Mouse (Mus musculus) G1E (cell line): ENCODE measurements around the gene Kcng4. TPM values are rescaled to one million over a fixed set of nuclear protein-coding genes. Genes with fewer than 3 reads are reported as not detected.

Experiments used
- ATAC-seq: 2 replicates; pipeline ENCODE4 v1.8.0; 2016; ENCODE audit warnings: mild to moderate bottlenecking; ENCODE audit not compliant: insufficient number of reproducible peaks, poor library complexity, low FRiP score, severe bottlenecking; ENCODE audit errors: extremely low read depth
- DNase-seq: peaks from one replicate; pipeline ENCODE4 v3.0.0; 2012; ENCODE audit warnings: low spot score
- H3K27me3 ChIP-seq: 2 replicates; pipeline ENCODE4 v1.6.1; 2012; ENCODE audit warnings: mild to moderate bottlenecking, low read length, inconsistent platforms; ENCODE audit not compliant: insufficient read depth
- H3K36me3 ChIP-seq: replicated peaks from 2 replicates; pipeline ENCODE3; 2012; ENCODE audit warnings: mild to moderate bottlenecking, inconsistent platforms
- H3K4me1 ChIP-seq: 2 replicates; pipeline ENCODE4 v1.6.1; 2012; ENCODE audit warnings: low read depth, low read length, inconsistent platforms, mixed read lengths; ENCODE audit not compliant: insufficient read depth
- H3K4me3 ChIP-seq: 2 replicates; pipeline ENCODE4 v1.5.1; 2012; ENCODE audit warnings: low read depth, mild to moderate bottlenecking, inconsistent platforms, low read length, moderate library complexity, mixed read lengths
- H3K9me3 ChIP-seq: replicated peaks from 2 replicates; pipeline ENCODE4 v1.6.1; 2012; ENCODE audit warnings: inconsistent platforms
- CTCF ChIP-seq: IDR thresholded peaks from 2 replicates; pipeline ENCODE4 v1.5.1; 2012; ENCODE audit warnings: low read depth, low read length, inconsistent platforms, mixed read lengths
- GATA1 ChIP-seq: IDR thresholded peaks from 2 replicates; pipeline ENCODE4 v1.6.1; 2012; ENCODE audit warnings: borderline replicate concordance, low read length, inconsistent platforms, mixed read lengths
- GATA2 ChIP-seq: IDR thresholded peaks from 2 replicates; pipeline ENCODE4 v1.6.1; 2012; ENCODE audit warnings: low read depth, low read length, inconsistent platforms, borderline replicate concordance
- POLR2AphosphoS5 ChIP-seq: IDR thresholded peaks from 2 replicates; pipeline ENCODE4 v1.6.1; 2012; ENCODE audit warnings: low read depth, low read length, inconsistent platforms; ENCODE audit not compliant: insufficient replicate concordance
- TAL1 ChIP-seq: conservative IDR thresholded peaks from 2 replicates; pipeline ENCODE4 v1.6.1; 2012; ENCODE audit warnings: low read depth, low read length, inconsistent platforms, mixed read lengths
- polyA plus RNA-seq: library from polyadenylated mRNA; stranded (reverse); fragments of >175 nt; gene quantifications from 2 replicates; pipeline ENCODE4 v1.2.3, GENCODE M21; 2012
- total RNA-seq, 2 experiments: library from RNA; stranded (forward) in 1 of 2; stranded (reverse) in 1 of 2; fragments of 200-1000 nt in 1 of 2; fragments of >200 nt in 1 of 2; fragmentation: Nextera tagmentation in 1 of 2; gene quantifications; 2 replicates each; pipeline ENCODE4 v1.2.3; 2014 to 2017

Gene Kcng4
- total and polyA plus RNA-seq, 3 experiments = 0.11 TPM; not detected in 2

- no peak for TF ChIP-seq TAL1
- no peak for TF ChIP-seq POLR2AphosphoS5
- TF ChIP-seq CTCF = no peak
- TF ChIP-seq GATA2 = no peak
- TF ChIP-seq GATA1 = no peak
- Histone ChIP-seq H3K9me3 (no peaks in the 10 kb centered on the region), H3K27me3 (peaks cover 21% of the 10 kb centered on the region; the same call in 1 of the 2 replicates), H3K4me3 (no peak overlapping the region), H3K4me1 (no peaks in the 10 kb centered on the region), H3K36me3 (no peaks in the 10 kb centered on the region)
- ATAC-seq (no peak), DNase-seq (no peak)
These were observed 35.1 kb upstream of the Kcng4 start for GRCm38 (mm10) chr8:119670419-119671091.

- H3K9me3 ChIP-seq = no peaks in the 10 kb centered on the region
- no peak for DNase-seq
- no peak overlapping the region for H3K4me3 ChIP-seq
- peaks cover 24% of the 10 kb centered on the region for H3K27me3 ChIP-seq
- no peaks in the 10 kb centered on the region for H3K36me3 ChIP-seq
- no peak for ATAC-seq
- no peaks in the 10 kb centered on the region for H3K4me1 ChIP-seq
- TF ChIP-seq CTCF = peak; percentile 45
- no peak for TF ChIP-seq POLR2AphosphoS5
These were observed 33.8 kb upstream of the Kcng4 start for GRCm38 (mm10) chr8:119669284-119669683.

GRCm38 (mm10) chr8:119668447-119668846 lies 33.0 kb upstream of the Kcng4 start:
- no peak for ATAC-seq
- Histone ChIP-seq H3K4me1 (no peaks in the 10 kb centered on the region), H3K36me3 (no peaks in the 10 kb centered on the region), H3K9me3 (no peaks in the 10 kb centered on the region), H3K4me3 (no peak overlapping the region), H3K27me3 (peaks cover 25% of the 10 kb centered on the region)
- no peak for TF ChIP-seq GATA1
- no peak for TF ChIP-seq POLR2AphosphoS5
- TF ChIP-seq TAL1 = no peak
- TF ChIP-seq CTCF = no peak
- TF ChIP-seq GATA2 = no peak
- DNase-seq = no peak

DNA sequence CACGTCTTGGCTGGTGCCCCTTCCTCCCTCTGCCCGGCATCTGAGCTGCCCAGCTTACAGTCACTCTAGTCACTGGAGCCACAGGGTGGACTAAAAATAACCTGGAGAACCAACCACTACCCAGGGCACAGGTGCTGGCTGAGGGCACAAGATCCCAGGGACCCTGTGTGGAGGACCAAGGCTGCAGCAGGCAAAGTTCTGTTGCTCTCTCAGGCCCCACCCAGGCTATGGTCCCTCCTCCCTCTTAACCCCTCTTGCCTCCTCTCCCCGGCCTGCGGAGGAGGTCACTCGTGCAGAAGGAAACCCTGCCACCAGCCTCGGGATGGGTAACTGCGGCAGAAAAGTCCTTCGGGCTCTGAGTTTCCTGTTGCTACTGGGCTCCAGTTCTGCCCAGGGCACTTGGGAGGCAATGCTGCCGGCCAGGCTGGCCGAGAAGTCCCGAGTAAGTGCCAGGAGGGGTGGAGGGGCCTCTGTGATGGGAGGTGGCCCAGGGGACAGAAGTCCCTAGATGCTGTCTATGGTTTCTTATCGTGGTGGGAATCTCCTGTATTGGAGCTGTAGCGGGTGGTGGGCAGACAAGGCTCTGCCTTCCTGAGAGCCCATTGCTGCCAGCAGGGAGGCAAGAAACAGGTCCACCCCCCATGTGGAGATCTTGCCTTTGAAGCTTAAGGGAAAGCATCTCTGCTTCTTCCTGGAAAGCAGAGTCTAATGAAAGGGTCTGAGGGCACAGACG lies 30.9 kb upstream of the Kcng4 start, which contains the start of gene Wfdc1:
Gene Wfdc1, plus strand, starts transcription at position 147 of the 733 bp plus-strand sequence.
- Histone ChIP-seq H3K9me3 (no peaks in the 10 kb centered on the region), H3K4me1 (no peaks in the 10 kb centered on the region), H3K27me3 (peaks cover 27% of the 10 kb centered on the region), H3K4me3 (no peak within 1 kb of the TSS), H3K36me3 (no peaks in the 10 kb centered on the region)
- ATAC-seq (no peak), DNase-seq (no peak)
- no peak for TF ChIP-seq CTCF
- no peak for TF ChIP-seq TAL1
- no peak for TF ChIP-seq POLR2AphosphoS5
- no peak for TF ChIP-seq GATA1
- no peak for TF ChIP-seq GATA2

GRCm38 (mm10) chr8:119665270-119665669 lies 29.8 kb upstream of the Kcng4 start:
- ATAC-seq (no peak), DNase-seq (no peak)
- TF ChIP-seq GATA1 (no peak), TAL1 (no peak), CTCF (no peak), GATA2 (no peak)
- H3K4me3 ChIP-seq = no peak overlapping the region
- H3K36me3 ChIP-seq = no peaks in the 10 kb centered on the region
- no peaks in the 10 kb centered on the region for H3K4me1 ChIP-seq
- no peaks in the 10 kb centered on the region for H3K9me3 ChIP-seq
- peaks cover 28% of the 10 kb centered on the region for H3K27me3 ChIP-seq

DNA sequence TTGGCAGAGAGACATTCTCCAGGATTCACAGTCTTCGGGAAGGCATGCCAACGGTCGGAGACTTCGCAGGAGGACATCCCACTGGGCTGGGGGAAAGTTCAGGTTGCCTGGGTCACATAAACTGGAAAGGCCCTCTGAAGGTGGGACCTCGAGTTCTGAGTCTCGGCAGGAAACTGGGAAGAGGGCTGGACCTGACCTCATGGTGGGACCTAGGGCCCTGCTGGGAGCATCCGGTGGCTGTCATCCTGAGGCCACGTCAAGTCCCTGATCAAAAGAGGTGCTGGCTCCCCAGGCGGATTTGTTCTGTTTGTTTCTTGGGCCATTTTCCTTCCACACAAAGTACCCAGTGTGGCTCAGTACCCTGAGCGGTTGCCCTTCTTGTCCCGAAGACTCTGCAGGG lies 28.0 kb upstream of the Kcng4 start:
- Histone ChIP-seq H3K9me3 (no peaks in the 10 kb centered on the region), H3K4me3 (no peak overlapping the region), H3K36me3 (no peaks in the 10 kb centered on the region), H3K27me3 (peaks cover 28% of the 10 kb centered on the region), H3K4me1 (no peaks in the 10 kb centered on the region)
- no peak for DNase-seq
- no peak for ATAC-seq
- TF ChIP-seq GATA2 (no peak), POLR2AphosphoS5 (no peak)
